15 mouse cellular contexts compared by ENCODE assay signal in genomic region chr8:122301866-122302265, GRCm38 (mm10). TPM values are rescaled to one million over a fixed set of nuclear protein-coding genes. Genes with fewer than 3 reads are reported as not detected.
DNase-seq lines count a peak whose midpoint lies in the region; ATAC-seq lines count a peak whose summit lies in the region.
"Had no signal": no experiment of that assay in that cellular context is flagged by ENCODE, and none has a peak within 500 bp of the region (broad histone marks: within the 10 kb centered on the region; RNA-seq: fewer than 3 reads in every experiment).

No protein-coding gene starts in this region.

- H3K27ac ChIP-seq in heart, embryonic 15.5 days, result peak overlapping the region; percentile 96
- H3K27ac ChIP-seq in embryonic facial prominence, embryonic 10.5 days (replicated peaks), result 0 out of 2 replicates have a peak overlapping the region, but pooled peaks have one; percentile 10
- H3K27ac ChIP-seq in limb, embryonic 10.5 days, result peak overlapping the region; percentile 31; the same call in 1 of the 2 replicates
- peak overlapping the region; percentile 7 for H3K27ac ChIP-seq in midbrain, embryonic 12.5 days (replicated peaks)
- no peak overlapping the region for H3K27ac ChIP-seq in kidney, embryonic 14.5 days (ENCODE audit: low read depth, low read length)
- H3K27ac ChIP-seq: lung, embryonic 15.5 days had no signal

- ATAC-seq in heart, embryonic 15.5 days (replicated peaks; ENCODE audit: insufficient number of reproducible peaks, insufficient read depth, low FRiP score, low read depth), result no peak
- no peak for ATAC-seq in midbrain, embryonic 12.5 days (ENCODE audit: low FRiP score, low read depth)
- ATAC-seq in kidney, embryonic 14.5 days (ENCODE audit: low FRiP score, low TSS enrichment), result no peak

- 53% methylated on average over 5 of the region's 5 CpGs for WGBS in heart, embryonic 15.5 days
- WGBS in embryonic facial prominence, embryonic 10.5 days, result 85% methylated on average over 5 of the region's 5 CpGs
- WGBS in limb, embryonic 10.5 days, result 89% methylated on average over 5 of the region's 5 CpGs
- WGBS in midbrain, embryonic 12.5 days, result 84% methylated on average over 5 of the region's 5 CpGs
- 82% methylated on average over 5 of the region's 5 CpGs for WGBS in kidney, embryonic 14.5 days

- DNase-seq in heart, postnatal 10 days, result no peak
- DNase-seq in embryonic facial prominence, embryonic 10.5 days (ENCODE audit: low spot score), result no peak
- DNase-seq in limb, embryonic 10.5 days (ENCODE audit: low spot score), result no peak
- no peak for DNase-seq in thymus, postnatal 14 days
- DNase-seq: cerebellum, adult 8-10 months; embryo, embryonic 11 days; kidney, adult 9 months; right cerebral cortex, postnatal 25 days had no signal

- peaks cover 3% of the 10 kb centered on the region; the same call in 1 of the 2 replicates for H3K36me3 ChIP-seq in heart, embryonic 15.5 days
- no peaks in the 10 kb centered on the region; the same call in 1 of the 2 replicates for H3K36me3 ChIP-seq in embryonic facial prominence, embryonic 10.5 days (replicated peaks)
- H3K36me3 ChIP-seq in limb, embryonic 10.5 days, result no peaks in the 10 kb centered on the region
- no peaks in the 10 kb centered on the region for H3K36me3 ChIP-seq in midbrain, embryonic 12.5 days
- peaks cover 9% of the 10 kb centered on the region; the same call in 1 of the 2 replicates for H3K36me3 ChIP-seq in kidney, embryonic 14.5 days (ENCODE audit: control insufficient read depth, insufficient read depth, low read length)
- H3K36me3 ChIP-seq: lung, embryonic 15.5 days had no signal

- peaks cover 89% of the 10 kb centered on the region for H3K4me1 ChIP-seq in heart, embryonic 15.5 days (replicated peaks)
- peaks cover 67% of the 10 kb centered on the region for H3K4me1 ChIP-seq in embryonic facial prominence, embryonic 10.5 days
- H3K4me1 ChIP-seq in limb, embryonic 10.5 days, result peaks cover 58% of the 10 kb centered on the region
- H3K4me1 ChIP-seq in midbrain, embryonic 12.5 days, result peaks cover 28% of the 10 kb centered on the region
- H3K4me1 ChIP-seq in kidney, embryonic 14.5 days (ENCODE audit: control insufficient read depth, insufficient read depth, low read length), result peaks cover 19% of the 10 kb centered on the region

- H3K27me3 ChIP-seq in heart, embryonic 15.5 days, result no peaks in the 10 kb centered on the region
- H3K27me3 ChIP-seq in embryonic facial prominence, embryonic 10.5 days (replicated peaks; ENCODE audit: low read depth, poor library complexity, severe bottlenecking), result peaks cover 3% of the 10 kb centered on the region; the same call in 1 of the 2 replicates
- H3K27me3 ChIP-seq in limb, embryonic 10.5 days (ENCODE audit: low read depth, poor library complexity, severe bottlenecking), result no peaks in the 10 kb centered on the region
- no peaks in the 10 kb centered on the region; the same call in 1 of the 2 replicates for H3K27me3 ChIP-seq in midbrain, embryonic 12.5 days
- H3K27me3 ChIP-seq in kidney, embryonic 14.5 days (ENCODE audit: control insufficient read depth, insufficient read depth, low read length), result no peaks in the 10 kb centered on the region
- H3K27me3 ChIP-seq: lung, embryonic 15.5 days had no signal

- no peaks in the 10 kb centered on the region for H3K9me3 ChIP-seq in heart, embryonic 15.5 days (replicated peaks)
- no peaks in the 10 kb centered on the region for H3K9me3 ChIP-seq in embryonic facial prominence, embryonic 10.5 days
- H3K9me3 ChIP-seq in limb, embryonic 10.5 days (replicated peaks), result no peaks in the 10 kb centered on the region
- H3K9me3 ChIP-seq in midbrain, embryonic 12.5 days, result no peaks in the 10 kb centered on the region
- no peaks in the 10 kb centered on the region for H3K9me3 ChIP-seq in kidney, embryonic 14.5 days (ENCODE audit: control insufficient read depth, low read length)
- H3K9me3 ChIP-seq: lung, embryonic 15.5 days had no signal

- H3K9ac ChIP-seq in heart, embryonic 15.5 days, result no peak overlapping the region
- H3K9ac ChIP-seq in midbrain, embryonic 12.5 days (replicated peaks), result no peak overlapping the region
- no peak overlapping the region for H3K9ac ChIP-seq in kidney, embryonic 14.5 days (ENCODE audit: low read depth, low read length)
- H3K9ac ChIP-seq: lung, embryonic 15.5 days had no signal

- no peak overlapping the region for H3K4me3 ChIP-seq in heart, embryonic 15.5 days
- H3K4me3 ChIP-seq in embryonic facial prominence, embryonic 10.5 days, result no peak overlapping the region
- H3K4me3 ChIP-seq in limb, embryonic 10.5 days, result no peak overlapping the region
- H3K4me3 ChIP-seq in midbrain, embryonic 12.5 days, result no peak overlapping the region
- no peak overlapping the region for H3K4me3 ChIP-seq in kidney, embryonic 14.5 days (ENCODE audit: low read length)
- H3K4me3 ChIP-seq: lung, embryonic 15.5 days had no signal

- no peak overlapping the region for H3K4me2 ChIP-seq in heart, embryonic 15.5 days
- no peak overlapping the region for H3K4me2 ChIP-seq in midbrain, embryonic 12.5 days (replicated peaks)
- no peak overlapping the region for H3K4me2 ChIP-seq in kidney, embryonic 14.5 days (replicated peaks; ENCODE audit: low read depth, low read length)
- H3K4me2 ChIP-seq: lung, embryonic 15.5 days had no signal

- intact Hi-C loops in heart, postnatal 10 days (cut with DNase I), result no loop called here

RNA-seq across cellular contexts. Expression of gene Zfpm1, which starts 19.9 kb away (rescaled TPM):
- 3.8 and 3.9 TPM in 2 replicates for polyA plus RNA-seq in heart, embryonic 15.5 days (2015; fragmentation: Nextera tagmentation; extraction: Ambion mirVana)
- total RNA-seq in heart, postnatal 10 days (2021), result 10 to 100 TPM; 35.3 to 38.0 TPM
- polyA plus RNA-seq in embryonic facial prominence, embryonic 10.5 days (2016; fragmentation: Nextera tagmentation; extraction: Ambion mirVana), result 1.5 and 2.0 TPM in 2 replicates
- polyA plus RNA-seq in limb, embryonic 10.5 days (2016; fragmentation: Nextera tagmentation; extraction: Ambion mirVana), result 1.3 and 1.5 TPM in 2 replicates
- polyA plus RNA-seq in midbrain, embryonic 12.5 days (2016; fragmentation: Nextera tagmentation; extraction: Ambion mirVana), result 3.0 TPM in 2 replicates
- 2.7 and 2.8 TPM in 2 replicates for polyA plus RNA-seq in kidney, embryonic 14.5 days (2014; fragmentation: Nextera tagmentation; extraction: Ambion mirVana)

RNA-seq across cellular contexts. Expression of gene Trhr2, which starts 58.7 kb away (rescaled TPM):
- polyA plus RNA-seq in heart, embryonic 15.5 days (2015; fragmentation: Nextera tagmentation; extraction: Ambion mirVana), result not detected in 2 replicates
- not detected for total RNA-seq in heart, postnatal 10 days (2021)
- polyA plus RNA-seq in embryonic facial prominence, embryonic 10.5 days (2016; fragmentation: Nextera tagmentation; extraction: Ambion mirVana), result not detected in 2 replicates
- polyA plus RNA-seq in limb, embryonic 10.5 days (2016; fragmentation: Nextera tagmentation; extraction: Ambion mirVana), result not detected in 2 replicates
- polyA plus RNA-seq in midbrain, embryonic 12.5 days (2016; fragmentation: Nextera tagmentation; extraction: Ambion mirVana), result not detected in 2 replicates
- not detected in 2 replicates for polyA plus RNA-seq in kidney, embryonic 14.5 days (2014; fragmentation: Nextera tagmentation; extraction: Ambion mirVana)
- polyA plus RNA-seq: forebrain, embryonic 11.5 days; heart, postnatal 0 days; lung, embryonic 15.5 days; stomach, embryonic 14.5 days had no signal
